Comparison of ENCODE assay signal across 8 mouse cellular contexts in the genomic region with DNA sequence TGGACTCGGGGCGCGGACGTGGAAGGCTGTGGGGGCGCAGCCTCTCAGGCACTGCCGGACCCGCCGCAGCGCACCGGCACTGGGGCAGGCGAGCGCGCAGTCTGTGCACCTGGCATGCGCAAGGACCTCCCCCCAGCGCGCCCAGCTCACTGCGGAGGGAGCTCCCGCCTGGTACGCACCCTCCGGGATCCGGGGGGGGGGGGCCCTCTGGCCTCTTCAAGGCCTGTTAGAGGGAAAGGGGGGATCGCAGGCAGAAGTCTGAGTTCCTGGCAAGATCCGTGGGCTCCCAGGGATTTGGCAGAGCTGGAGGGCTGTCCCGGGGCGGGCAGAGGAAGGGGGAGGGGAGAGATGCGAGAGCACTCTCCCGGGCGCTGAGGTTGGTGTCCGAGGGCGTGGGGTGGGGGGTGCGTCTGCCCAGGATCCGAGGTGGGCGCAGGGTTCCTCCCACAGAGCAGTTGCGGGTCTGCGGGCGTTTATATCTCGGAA. TPM values are rescaled to one million over a fixed set of nuclear protein-coding genes. Genes with fewer than 3 reads are reported as not detected.
DNase-seq lines count a peak whose midpoint lies in the region; ATAC-seq and TF ChIP-seq lines count a peak whose summit lies in the region.

No protein-coding gene starts in this region.

- no peaks in the 10 kb centered on the region; the same call in 1 of the 2 replicates for H3K79me2 ChIP-seq in heart, adult 2 months (replicated peaks; ENCODE audit: control insufficient read depth, insufficient read depth, low read length)

- H3K36me3 ChIP-seq in heart, adult 2 months (ENCODE audit: control insufficient read depth, insufficient read depth, low read length), result no peaks in the 10 kb centered on the region
- no peaks in the 10 kb centered on the region for H3K36me3 ChIP-seq in embryonic facial prominence, embryonic 12.5 days
- H3K36me3 ChIP-seq in hindbrain, embryonic 16.5 days (ENCODE audit: control insufficient read depth, insufficient read depth, low read length), result no peaks in the 10 kb centered on the region
- no peaks in the 10 kb centered on the region for H3K36me3 ChIP-seq in midbrain, embryonic 12.5 days

- TF ChIP-seq EP300 in heart, adult 2 months (IDR thresholded peaks at IDR 0.05; ENCODE audit: insufficient read depth, low read depth, low read length), result no peak

- H3K27ac ChIP-seq in heart, adult 2 months, result peak overlapping the region; percentile 76
- H3K27ac ChIP-seq in embryonic facial prominence, embryonic 12.5 days, result no peak overlapping the region
- peak overlapping the region; percentile 81; the same call in 1 of the 2 replicates for H3K27ac ChIP-seq in hindbrain, embryonic 16.5 days (ENCODE audit: low read depth, low read length)
- 0 out of 2 replicates have a peak overlapping the region, but pooled peaks have one; percentile 76 for H3K27ac ChIP-seq in midbrain, embryonic 12.5 days (replicated peaks)

- 19% methylated on average over 32 of the region's 37 CpGs for WGBS in heart, adult 2 months
- WGBS in embryonic facial prominence, embryonic 12.5 days, result 19% methylated on average over 21 of the region's 37 CpGs
- 36% methylated on average over 20 of the region's 37 CpGs for WGBS in hindbrain, embryonic 16.5 days
- 18% methylated on average over 26 of the region's 37 CpGs for WGBS in midbrain, embryonic 12.5 days

- intact Hi-C loops in heart, adult 2 months (cut with DNase I), result no loop called here
- intact Hi-C loops in heart, postnatal 25 days (cut with DNase I), result no loop called here

- H3K4me2 ChIP-seq in embryonic facial prominence, embryonic 12.5 days (replicated peaks), result peak overlapping the region; percentile 65
- H3K4me2 ChIP-seq in hindbrain, embryonic 16.5 days (ENCODE audit: low read length), result peak overlapping the region; percentile 71
- peak overlapping the region; percentile 75 for H3K4me2 ChIP-seq in midbrain, embryonic 12.5 days (replicated peaks)

- ATAC-seq in embryonic facial prominence, embryonic 12.5 days (ENCODE audit: insufficient number of reproducible peaks, insufficient read depth, low FRiP score, low TSS enrichment), result peak; percentile 13; the same call in 1 of the 2 replicates
- ATAC-seq in hindbrain, embryonic 16.5 days, result peak; percentile 13
- peak; percentile 11 for ATAC-seq in midbrain, embryonic 12.5 days (ENCODE audit: low FRiP score, low read depth)
- no peak for ATAC-seq in monocyte, adult 5-6 weeks (replicated peaks; ENCODE audit: insufficient number of reproducible peaks, low FRiP score, low TSS enrichment, poor library complexity, severe bottlenecking)

- no peak for TF ChIP-seq POLR2A in heart, adult 2 months (IDR thresholded peaks at IDR 0.05; ENCODE audit: insufficient read depth, low read depth, low read length)

- peak overlapping the region; percentile 61 for H3K4me3 ChIP-seq in heart, adult 2 months
- H3K4me3 ChIP-seq in embryonic facial prominence, embryonic 12.5 days, result peak overlapping the region; percentile 49
- H3K4me3 ChIP-seq in hindbrain, embryonic 16.5 days (ENCODE audit: low read length), result peak overlapping the region; percentile 58
- H3K4me3 ChIP-seq in midbrain, embryonic 12.5 days, result peak overlapping the region; percentile 55

- H3K9me3 ChIP-seq in embryonic facial prominence, embryonic 12.5 days, result no peaks in the 10 kb centered on the region
- no peaks in the 10 kb centered on the region; the same call in 1 of the 2 replicates for H3K9me3 ChIP-seq in hindbrain, embryonic 16.5 days (ENCODE audit: control insufficient read depth, low read length)
- no peaks in the 10 kb centered on the region for H3K9me3 ChIP-seq in midbrain, embryonic 12.5 days

- peaks cover 2% of the 10 kb centered on the region; the same call in 1 of the 2 replicates for H3K27me3 ChIP-seq in heart, adult 2 months (ENCODE audit: control insufficient read depth, insufficient read depth, low read length)
- peaks cover 15% of the 10 kb centered on the region; the same call in 1 of the 2 replicates for H3K27me3 ChIP-seq in embryonic facial prominence, embryonic 12.5 days
- no peaks in the 10 kb centered on the region for H3K27me3 ChIP-seq in hindbrain, embryonic 16.5 days (replicated peaks; ENCODE audit: control insufficient read depth, insufficient read depth, low read length)
- peaks cover 23% of the 10 kb centered on the region for H3K27me3 ChIP-seq in midbrain, embryonic 12.5 days

- H3K4me1 ChIP-seq in heart, adult 2 months (ENCODE audit: control insufficient read depth, insufficient read depth, low read length), result peaks cover 5% of the 10 kb centered on the region
- H3K4me1 ChIP-seq in embryonic facial prominence, embryonic 12.5 days, result no peaks in the 10 kb centered on the region
- no peaks in the 10 kb centered on the region for H3K4me1 ChIP-seq in hindbrain, embryonic 16.5 days (ENCODE audit: control insufficient read depth, insufficient read depth, low read depth, low read length)
- no peaks in the 10 kb centered on the region for H3K4me1 ChIP-seq in midbrain, embryonic 12.5 days

- peak; percentile 44 to 60 for DNase-seq in heart, adult 2 months
- DNase-seq in heart, postnatal 25 days (ENCODE audit: low spot score), result no peak
- peak; percentile 22 for DNase-seq in Muller cell, postnatal 12 days (ENCODE audit: inconsistent ontology term)
- DNase-seq in urinary bladder, postnatal 36 days (ENCODE audit: low spot score in 2 of 2), result no peak

- TF ChIP-seq CTCF in heart, adult 2 months (IDR thresholded peaks at IDR 0.05), result no peak

- H3K9ac ChIP-seq in heart, adult 2 months (ENCODE audit: low read depth, low read length), result peak overlapping the region; percentile 90
- H3K9ac ChIP-seq in embryonic facial prominence, embryonic 12.5 days, result peak overlapping the region; percentile 52
- peak overlapping the region; percentile 68 for H3K9ac ChIP-seq in hindbrain, embryonic 16.5 days (ENCODE audit: low read depth, low read length)
- H3K9ac ChIP-seq in midbrain, embryonic 12.5 days (replicated peaks), result peak overlapping the region; percentile 65

RNA-seq across cellular contexts. Expression of a gene that starts 1.1 kb away (rescaled TPM):
- 1 to 10 TPM; 7.9 to 8.5 TPM for total RNA-seq in heart, adult 2 months (2021)
- 1.9 and 3.1 TPM in 2 replicates for polyA plus RNA-seq in heart, adult 2 months (2012; rRNA removed)
- 1 to 10 TPM; 8.9 to 9.1 TPM for total RNA-seq in heart, postnatal 25 days (2021)
- polyA plus RNA-seq in embryonic facial prominence, embryonic 12.5 days (2016; fragmentation: Nextera tagmentation; extraction: Ambion mirVana), result 8.4 and 9.2 TPM in 2 replicates
- polyA plus RNA-seq in hindbrain, embryonic 16.5 days (2015; fragmentation: Nextera tagmentation; extraction: Ambion mirVana), result 14.6 and 18.8 TPM in 2 replicates
- polyA plus RNA-seq in midbrain, embryonic 12.5 days (2016; fragmentation: Nextera tagmentation; extraction: Ambion mirVana), result 10.2 and 14.1 TPM in 2 replicates
- not detected in 3 replicates for total RNA-seq in monocyte, adult 5-6 weeks (2017)

Comparison
In these comparisons a context has a peak if more than half of its experiments do, and no peak if none do; other contexts are left out.
1. DNase-seq: peak in heart, adult 2 months (2 of 2) and Muller cell, postnatal 12 days (single experiment); none in heart, postnatal 25 days (single experiment) and urinary bladder, postnatal 36 days (0 of 2).
2. Peak in every context shown above with its lines, with median percentiles within 50 percentile points of each other: H3K4me3 ChIP-seq, H3K9ac ChIP-seq and H3K4me2 ChIP-seq.